Mouse (Mus musculus): ENCODE results near the gene Actr3b.
A peak's percentile ranks its signal among the peaks of the same experiment; 100 is the strongest.
"Not testable (repeated sequence)": the region's sequence is repeated elsewhere in the genome, so short reads cannot be mapped to it uniquely, and the experiment has no call there.

The Actr3b gene

GRCm38 (mm10) chr5:25773921-25774790 lies 14.4 kb downstream of the Actr3b start:
- no peak for DNase-seq (ENCODE audit: low spot score)

GRCm38 (mm10) chr5:25791570-25791969 lies 31.8 kb downstream of the Actr3b start:
- DNase-seq (ENCODE audit: low spot score) = no peak

GRCm38 (mm10) chr5:25797776-25798175 lies 38.0 kb downstream of the Actr3b start:
- no peak for DNase-seq (ENCODE audit: low spot score)

GRCm38 (mm10) chr5:25800929-25801328 lies 41.1 kb downstream of the Actr3b start:
- no peak for DNase-seq (ENCODE audit: low spot score)

GRCm38 (mm10) chr5:25801744-25802143 lies 41.9 kb downstream of the Actr3b start:
- DNase-seq (ENCODE audit: low spot score) = no peak

- DNase-seq (ENCODE audit: low spot score) = no peak
Observed at GRCm38 (mm10) chr5:25804569-25804968, 44.8 kb downstream of the Actr3b start.

- DNase-seq (ENCODE audit: low spot score) = no peak
Observed at GRCm38 (mm10) chr5:25812922-25813321, 53.1 kb downstream of the Actr3b start.

- no peak for DNase-seq (ENCODE audit: low spot score)
Observed at GRCm38 (mm10) chr5:25829308-25830094, 69.7 kb downstream of the Actr3b start.

- no peak for DNase-seq (ENCODE audit: low spot score)
Observed at GRCm38 (mm10) chr5:25830802-25831201, 71.0 kb downstream of the Actr3b start.

GRCm38 (mm10) chr5:25831624-25832023 lies 71.8 kb downstream of the Actr3b start:
- peak; percentile 68 for DNase-seq (ENCODE audit: low spot score)

GRCm38 (mm10) chr5:25839400-25839799 lies 79.6 kb downstream of the Actr3b start:
- DNase-seq (ENCODE audit: low spot score) = no peak

- DNase-seq (ENCODE audit: low spot score) = no peak
Observed at GRCm38 (mm10) chr5:25846558-25846957, 86.8 kb downstream of the Actr3b start.

- no peak for DNase-seq (ENCODE audit: low spot score)
Observed at GRCm38 (mm10) chr5:25847154-25847553, 87.4 kb downstream of the Actr3b start.

- peak; percentile 90 for DNase-seq (ENCODE audit: low spot score)
Observed at GRCm38 (mm10) chr5:25848058-25848457, 88.3 kb downstream of the Actr3b start.

- DNase-seq (ENCODE audit: low spot score) = no peak
Observed at GRCm38 (mm10) chr5:25866201-25866600, 106.4 kb downstream of the Actr3b start.

- no peak for DNase-seq (ENCODE audit: low spot score)
Observed at GRCm38 (mm10) chr5:25869880-25870279, 110.1 kb downstream of the Actr3b start.

- no peak for DNase-seq (ENCODE audit: low spot score)
Observed at GRCm38 (mm10) chr5:25870632-25871031, 110.8 kb downstream of the Actr3b start.

- peak; percentile 66 for DNase-seq (ENCODE audit: low spot score)
Observed at GRCm38 (mm10) chr5:25871342-25872023, 111.7 kb downstream of the Actr3b start.

GRCm38 (mm10) chr5:25873046-25873445 lies 113.2 kb downstream of the Actr3b start:
- peak; percentile 74 for DNase-seq (ENCODE audit: low spot score)

GRCm38 (mm10) chr5:25875927-25876326 lies 116.1 kb downstream of the Actr3b start:
- not testable (repeated sequence) for DNase-seq (ENCODE audit: low spot score)

- DNase-seq (ENCODE audit: low spot score) = no peak
Observed at GRCm38 (mm10) chr5:25877281-25877680, 117.5 kb downstream of the Actr3b start.

- no peak for DNase-seq (ENCODE audit: low spot score)
Observed at GRCm38 (mm10) chr5:25877996-25878395, 118.2 kb downstream of the Actr3b start.
